Mouse (Mus musculus) embryo, embryonic 11 days (tissue): ENCODE results near the gene Aacs.

Experiments used
- DNase-seq: peaks from one replicate; pipeline ENCODE4 v3.0.0-alpha.2; 2015

The Aacs gene

DNA sequence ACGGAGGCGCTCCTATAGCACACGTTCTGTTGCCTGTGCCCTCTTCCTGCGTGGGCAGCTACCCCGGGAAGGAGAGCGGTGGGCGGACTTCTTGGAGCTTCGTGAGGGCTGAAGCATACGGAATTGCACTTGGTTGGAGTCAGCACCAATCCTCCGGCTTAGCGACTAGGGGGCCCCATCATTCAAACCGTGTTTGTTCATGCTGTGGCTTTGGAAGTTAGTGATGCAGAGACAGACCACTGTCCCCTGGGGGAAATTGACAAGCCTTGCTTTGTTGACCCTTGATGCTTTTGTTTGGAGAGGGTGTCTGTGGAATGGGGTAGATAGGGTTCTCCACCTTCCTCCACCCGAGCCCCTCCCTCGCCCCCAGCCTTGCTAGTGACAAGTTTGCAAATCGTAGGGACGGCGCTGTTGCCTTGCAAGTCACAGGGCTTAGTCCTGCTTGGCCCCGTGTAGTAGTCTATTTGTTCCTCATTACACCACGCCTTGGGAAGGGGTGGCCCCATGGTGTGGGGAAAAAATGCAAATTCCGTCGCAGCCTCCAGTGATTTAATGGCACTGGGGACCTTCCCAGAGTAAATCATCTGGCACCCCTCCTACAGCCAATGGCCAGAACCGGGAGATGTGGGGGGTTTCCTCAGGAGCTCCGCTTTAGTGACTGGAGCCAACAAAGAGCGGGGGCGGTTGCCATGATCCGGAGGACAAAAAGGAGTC lies 59.2 kb downstream of the Aacs start:
- peak; percentile 57 for DNase-seq

DNA sequence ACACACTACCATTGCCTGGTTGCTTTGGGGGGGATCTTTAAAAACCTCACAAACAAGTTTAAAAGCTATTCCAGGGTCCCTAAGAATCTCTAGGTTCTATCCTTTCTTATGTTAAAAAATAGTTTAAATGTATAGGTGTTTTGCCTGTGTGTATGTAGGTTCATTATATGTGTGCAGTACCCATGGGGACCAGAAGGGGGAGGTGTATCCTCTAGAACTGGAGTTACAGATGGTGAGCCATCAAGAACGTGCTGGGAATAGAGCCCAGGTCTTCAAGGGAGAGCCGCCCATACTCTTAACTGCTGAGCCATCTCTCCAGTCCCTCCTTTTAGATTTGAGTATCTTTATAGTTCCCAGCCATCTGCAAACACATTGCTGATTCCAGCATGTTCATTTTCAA lies 69.5 kb downstream of the Aacs start:
- no peak for DNase-seq

DNA sequence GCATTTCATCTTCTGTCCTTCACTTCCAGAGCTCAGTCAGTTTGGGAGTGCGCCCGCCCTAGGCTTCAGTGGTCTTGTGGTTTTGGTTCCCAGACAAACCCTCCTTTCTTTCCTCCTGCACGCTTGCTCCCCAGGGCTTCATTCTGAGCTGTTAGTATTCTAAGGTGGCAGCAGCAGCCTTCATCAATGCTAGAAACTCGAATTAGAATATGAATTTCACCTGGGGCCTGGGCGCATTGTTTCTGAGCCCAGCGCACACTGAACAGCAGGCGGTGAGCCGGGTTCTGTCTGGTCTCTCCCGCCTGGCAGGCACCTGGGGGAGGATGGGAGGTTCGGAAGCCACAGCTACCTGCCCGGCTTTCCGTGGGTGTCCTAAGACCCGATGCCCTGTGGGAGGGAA lies 70.7 kb downstream of the Aacs start:
- no peak for DNase-seq

DNA sequence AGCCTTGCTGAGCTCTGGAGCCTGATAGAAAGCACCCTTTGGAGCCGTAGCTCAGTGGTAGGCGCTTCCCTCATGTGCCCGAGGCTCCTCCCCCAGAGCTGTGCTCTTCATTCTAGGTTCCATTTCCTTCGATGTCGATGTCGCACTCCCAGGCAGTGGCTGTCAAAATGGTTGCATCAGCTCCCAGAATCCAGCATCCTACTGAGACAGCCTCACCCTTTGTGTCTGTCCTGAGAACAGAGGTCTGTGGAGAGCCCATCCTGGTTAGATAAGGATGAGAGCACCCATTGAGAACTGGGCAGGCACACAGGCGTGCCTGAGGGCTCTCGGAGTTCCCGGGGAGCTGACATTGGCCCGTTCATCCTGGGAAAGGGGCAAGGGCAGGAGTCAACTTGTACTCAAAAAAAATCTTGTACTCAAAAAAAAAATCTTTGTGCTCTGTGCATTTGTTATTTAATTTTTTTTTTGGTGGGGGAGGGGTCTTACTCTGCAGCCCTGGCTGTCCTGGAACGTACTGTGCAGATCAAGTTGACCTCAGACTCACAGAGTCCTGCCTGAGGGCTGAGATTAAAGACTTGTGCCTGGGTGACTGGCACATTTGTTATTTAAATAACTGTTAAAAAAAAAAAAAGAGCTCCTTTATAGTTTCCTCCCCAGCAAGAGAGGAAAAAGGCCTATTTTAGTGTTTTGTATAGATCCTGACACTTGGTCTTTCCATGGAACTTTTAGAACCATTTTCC lies 74.3 kb downstream of the Aacs start:
- DNase-seq, result peak; percentile 32

DNA sequence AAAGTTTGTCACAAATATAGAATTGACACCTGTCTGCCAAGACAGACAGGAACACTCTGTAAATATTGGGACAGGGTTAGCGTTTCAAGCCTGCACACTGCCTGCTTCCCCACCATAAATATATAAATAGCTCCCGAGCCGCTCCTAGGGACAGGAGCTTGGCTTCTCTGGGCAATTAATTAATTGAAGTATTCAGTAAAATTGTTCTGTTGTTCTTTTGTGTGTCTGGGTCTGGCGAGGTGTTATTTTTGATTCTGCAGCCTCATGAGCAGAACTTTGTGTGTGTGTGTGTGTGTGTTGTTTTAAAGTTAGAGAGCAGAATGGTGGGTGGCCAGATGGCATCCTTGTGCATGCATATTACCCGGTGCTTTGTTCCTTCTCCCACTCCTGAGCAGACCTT lies 80.1 kb downstream of the Aacs start:
- DNase-seq, result no peak

DNA sequence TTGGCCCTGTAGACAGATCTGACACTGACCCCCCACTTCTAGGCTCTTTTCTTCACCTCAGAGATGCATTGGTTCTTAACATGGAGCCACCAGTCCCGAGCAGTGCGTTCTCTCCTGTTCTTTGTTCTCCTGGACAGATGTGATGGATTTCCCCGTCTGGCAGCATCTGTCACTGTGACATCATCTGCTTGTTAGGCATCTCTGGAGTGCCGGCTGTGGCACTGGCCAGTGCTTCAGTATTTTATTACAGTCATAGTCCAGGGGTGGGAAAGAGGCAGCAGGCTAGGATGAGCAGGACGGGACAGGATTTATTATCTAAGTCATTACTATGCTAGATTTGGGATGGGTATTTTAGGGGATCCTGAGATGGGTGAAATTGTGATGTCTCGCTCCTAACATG lies 87.9 kb downstream of the Aacs start:
- DNase-seq, result no peak

DNA sequence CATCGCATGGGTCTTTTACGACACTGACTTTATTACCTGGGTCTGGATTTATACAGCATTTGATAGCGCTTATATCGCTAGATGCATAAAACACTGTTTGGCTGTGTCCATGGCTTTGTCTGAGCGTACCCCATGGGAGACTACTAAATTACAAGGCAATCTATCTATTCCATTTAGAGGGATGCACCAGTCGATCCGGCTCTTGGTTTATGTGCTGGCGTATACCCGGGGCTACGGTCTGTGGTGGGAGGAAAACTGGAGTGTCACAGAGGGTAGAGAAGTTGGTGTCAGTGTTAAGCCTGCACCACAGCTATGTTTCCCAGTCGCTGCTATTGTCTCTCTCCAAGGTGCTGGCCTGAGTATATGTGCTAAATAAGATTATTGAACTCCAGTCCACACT lies 90.1 kb downstream of the Aacs start:
- DNase-seq, result peak; percentile 37
